Mouse (Mus musculus): ENCODE data around the gene Smco2.

Smco2 gene

DNA sequence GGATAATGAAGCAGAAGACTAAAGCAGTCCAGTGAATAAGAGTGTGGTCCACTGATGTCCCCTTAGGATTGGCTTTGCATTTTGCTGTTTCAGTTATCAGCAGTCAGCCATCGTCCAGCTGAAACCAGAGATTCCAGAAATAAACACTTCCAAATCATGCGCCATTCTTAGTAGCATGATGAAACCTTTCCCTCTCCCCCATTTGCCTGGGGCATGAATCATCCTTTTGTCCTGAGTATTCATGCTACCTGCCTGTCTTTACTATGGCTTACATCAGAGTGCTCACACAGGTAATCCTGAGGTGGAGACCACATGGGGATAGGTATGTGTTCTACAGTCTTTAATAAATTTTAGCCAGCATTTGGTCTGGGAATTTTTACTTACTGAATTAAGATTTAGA is 49.7 kb downstream of the Smco2 start:
- DNase-seq (ENCODE audit: low spot score in 2 of 2) = no peak

- DNase-seq (ENCODE audit: low spot score in 2 of 2) = no peak
These were observed 52.0 kb downstream of the Smco2 start for GRCm38 (mm10) chr6:146901929-146902328.

DNA sequence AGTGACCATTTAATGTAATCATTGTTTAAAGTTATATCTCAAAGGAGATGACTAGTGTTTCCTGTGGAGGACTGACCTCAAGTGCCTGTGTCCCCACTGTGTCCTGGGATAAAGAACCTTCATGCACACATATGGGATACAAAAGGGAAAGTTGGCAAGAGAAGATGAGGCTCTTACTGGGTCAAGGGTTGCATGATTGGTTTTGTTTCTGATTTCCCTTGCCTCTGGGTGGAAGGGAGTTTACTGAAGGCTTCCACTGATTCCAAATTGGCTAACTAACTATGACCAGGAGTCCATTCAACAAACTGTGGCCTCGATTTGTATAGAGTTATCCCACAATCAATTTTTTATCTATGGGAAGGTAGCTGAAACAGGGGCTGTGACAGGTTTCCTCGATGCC is 53.7 kb downstream of the Smco2 start:
- no peak for DNase-seq (ENCODE audit: low spot score in 2 of 2)

- DNase-seq (ENCODE audit: low spot score in 2 of 2) = no peak
These were observed 54.8 kb downstream of the Smco2 start for GRCm38 (mm10) chr6:146904707-146905106.

DNA sequence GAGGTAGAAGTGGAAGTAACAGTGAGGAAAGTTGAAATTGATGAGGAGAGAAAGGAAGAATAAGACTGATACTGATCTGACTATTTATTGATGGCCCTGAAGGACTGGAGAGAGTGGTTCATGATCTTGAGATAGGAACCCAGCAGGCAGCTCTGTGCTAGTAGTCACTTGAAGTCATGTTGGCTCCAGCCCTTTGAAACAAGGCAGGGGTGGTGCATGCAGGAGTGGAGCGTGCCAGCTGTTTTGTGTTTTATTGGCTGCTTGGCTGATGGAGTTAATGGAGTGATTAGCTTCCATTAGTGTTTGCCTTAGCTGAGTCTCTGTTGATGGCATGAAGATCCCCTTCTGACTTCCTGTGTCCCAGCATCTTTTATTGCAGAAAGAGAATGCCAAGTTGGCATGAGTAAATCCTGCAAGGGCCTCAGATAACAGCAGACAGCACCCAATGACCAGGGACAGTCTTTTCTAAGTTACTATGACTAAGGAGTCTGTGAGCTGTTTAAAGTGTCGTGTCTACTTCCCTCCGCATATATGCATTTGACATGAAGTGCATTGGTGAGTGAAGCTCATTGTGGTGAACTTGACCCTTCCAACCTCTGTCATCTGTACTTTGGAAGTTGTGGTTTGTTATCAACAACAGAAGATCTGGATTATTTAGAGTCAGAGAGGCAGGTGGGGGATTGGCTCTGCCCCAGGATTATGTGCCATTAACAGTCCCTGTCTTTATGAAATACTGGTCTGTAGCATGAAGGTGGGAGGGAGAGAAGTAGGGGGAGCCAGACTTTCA is 56.3 kb downstream of the Smco2 start:
- no peak for DNase-seq (ENCODE audit: low spot score in 2 of 2)

DNA sequence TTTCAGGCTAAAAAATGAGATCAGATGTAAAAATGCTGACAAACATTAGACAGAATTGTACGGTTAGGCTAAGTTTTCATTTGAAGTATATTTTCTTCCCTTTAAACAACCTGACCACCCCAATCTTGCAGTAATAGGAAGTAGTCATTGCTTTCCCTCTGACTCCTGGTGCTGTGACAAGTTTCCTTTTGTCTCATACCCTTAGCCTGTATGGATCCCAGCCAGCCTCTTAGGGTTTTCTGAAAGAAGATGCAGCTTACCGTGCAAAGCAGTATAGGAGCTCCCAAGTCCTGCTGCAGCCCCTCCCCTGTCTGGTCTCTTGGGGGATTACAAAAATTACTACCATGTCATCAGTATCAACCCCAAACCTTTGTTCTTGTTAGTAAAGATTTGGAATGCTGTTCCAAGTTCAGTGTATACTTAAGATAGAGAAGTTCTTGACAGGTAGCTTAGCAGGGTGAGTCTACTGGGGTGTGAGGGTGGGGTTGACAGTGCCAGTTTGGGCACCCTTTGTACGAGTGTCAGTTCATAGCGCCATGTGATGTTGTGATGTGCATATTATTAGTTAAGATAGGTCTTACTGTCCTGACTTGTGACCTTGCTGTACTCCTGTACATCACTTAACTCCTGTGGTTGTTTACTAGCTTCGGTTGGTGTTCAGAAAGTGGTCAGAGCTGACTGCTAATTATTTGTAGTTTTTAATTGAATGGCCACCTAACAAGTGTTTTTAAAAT is 57.3 kb downstream of the Smco2 start:
- DNase-seq (ENCODE audit: low spot score in 2 of 2) = no peak

- no peak for DNase-seq (ENCODE audit: low spot score in 2 of 2)
These were observed 57.9 kb downstream of the Smco2 start for GRCm38 (mm10) chr6:146907795-146908190.

GRCm38 (mm10) chr6:146908801-146909200 is 58.9 kb downstream of the Smco2 start:
- no peak for DNase-seq (ENCODE audit: low spot score in 2 of 2)

DNA sequence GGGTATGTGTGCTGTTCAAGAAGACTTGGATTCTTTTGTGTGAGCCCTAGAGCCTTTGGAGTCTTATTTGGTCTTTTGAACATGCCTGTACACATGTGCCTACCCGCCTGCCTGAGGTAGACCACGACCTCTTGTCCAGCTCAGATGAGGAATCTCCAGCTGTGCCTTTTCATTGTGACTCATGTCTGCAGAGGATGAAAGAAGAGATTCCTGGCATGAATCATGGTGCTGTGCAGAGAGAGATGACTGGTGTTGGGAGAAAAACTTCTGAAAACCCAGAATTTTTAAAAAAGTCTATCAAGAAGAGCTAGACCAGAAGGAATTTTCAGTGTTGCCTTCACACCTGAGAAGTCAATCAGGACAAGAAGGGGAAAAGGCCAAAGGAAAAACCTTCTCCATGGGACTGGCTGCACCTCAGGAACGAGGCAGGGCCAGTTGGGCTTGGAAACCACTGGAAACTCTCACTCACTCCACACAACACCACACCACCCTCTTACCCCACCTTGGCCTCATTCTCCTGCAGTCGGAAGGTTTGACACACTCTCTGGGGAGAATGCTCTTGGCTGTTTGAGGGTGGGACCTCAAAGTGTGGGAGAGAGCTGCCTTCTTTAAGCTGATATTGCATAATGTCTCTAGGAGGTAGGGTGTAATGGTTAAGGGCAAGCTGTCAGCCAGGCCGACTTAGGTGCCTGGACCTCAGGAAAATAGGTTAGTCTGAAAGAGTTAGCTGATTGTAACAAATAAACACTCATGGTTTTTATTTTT is 60.0 kb downstream of the Smco2 start:
- no peak for DNase-seq (ENCODE audit: low spot score in 2 of 2)

DNA sequence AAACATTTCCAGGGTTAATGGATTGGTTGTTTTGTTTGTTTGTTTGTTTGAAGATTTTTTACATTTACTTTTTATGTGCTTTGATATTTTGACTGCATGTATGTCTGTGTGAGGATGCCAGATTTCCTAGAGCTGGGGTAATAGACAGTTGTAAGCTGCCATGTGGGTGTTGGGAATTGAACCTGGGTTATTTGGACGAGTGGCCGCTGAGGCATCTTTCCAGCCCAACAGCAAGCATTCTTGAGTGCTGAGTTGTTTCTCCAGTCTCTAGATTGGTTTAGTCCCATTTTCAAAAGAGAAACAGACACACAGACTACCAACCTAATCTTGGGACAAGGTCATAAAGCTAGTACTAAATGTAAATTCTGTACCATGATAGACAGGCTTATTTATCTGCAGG is 60.9 kb downstream of the Smco2 start:
- no peak for DNase-seq (ENCODE audit: low spot score in 2 of 2)

GRCm38 (mm10) chr6:146912835-146913488 is 63.1 kb downstream of the Smco2 start:
- DNase-seq (ENCODE audit: low spot score in 2 of 2) = no peak

GRCm38 (mm10) chr6:146913489-146914198 is 63.7 kb downstream of the Smco2 start:
- DNase-seq (ENCODE audit: low spot score in 2 of 2) = no peak

- DNase-seq (ENCODE audit: low spot score in 2 of 2) = no peak
These were observed 65.9 kb downstream of the Smco2 start for GRCm38 (mm10) chr6:146915808-146916207.

- no peak for DNase-seq (ENCODE audit: low spot score in 2 of 2)
These were observed 67.5 kb downstream of the Smco2 start for GRCm38 (mm10) chr6:146917396-146917795.

DNA sequence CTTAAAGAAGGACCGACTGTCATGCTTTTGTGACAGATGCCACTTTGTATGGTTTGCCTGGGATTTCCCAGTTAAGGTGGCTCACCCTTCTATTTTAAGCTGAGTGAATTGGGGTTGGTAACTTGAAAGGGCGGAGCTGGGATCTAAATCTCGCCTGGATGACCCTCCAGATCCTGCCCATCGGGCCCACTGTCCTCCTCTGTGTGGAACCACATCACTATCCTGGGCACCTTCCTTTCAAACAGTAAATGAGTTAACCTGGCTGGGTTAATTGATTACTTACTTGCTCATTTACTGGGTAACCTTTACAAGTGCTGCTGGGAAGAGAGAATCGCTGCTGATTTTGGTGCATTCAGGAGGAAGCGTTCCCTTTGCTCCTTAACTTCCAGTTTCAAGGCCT is 68.4 kb downstream of the Smco2 start:
- no peak for DNase-seq (ENCODE audit: low spot score in 2 of 2)
